Mouse (Mus musculus) kidney, embryonic 16.5 days (tissue): ENCODE measurements around the gene Lpcat2. TPM values are rescaled to one million over a fixed set of nuclear protein-coding genes. Genes with fewer than 3 reads are reported as not detected.

Source experiments
- ATAC-seq: fragments of 200-750 bp; cut with Nextera tagmentation; 2 replicates; pipeline ENCODE4 v1.8.0; 2017; ENCODE audit warnings: moderate TSS enrichment; ENCODE audit not compliant: low FRiP score, low TSS enrichment
- H3K27ac ChIP-seq: fragments of 300-500 bp; sonication (generic); 2 replicates; pipeline ENCODE4 v1.5.1; 2014; ENCODE audit warnings: low read length
- H3K27me3 ChIP-seq: fragments of 300-500 bp; sonication (generic); 2 replicates; pipeline ENCODE4 v1.6.1; 2014; ENCODE audit warnings: low read length, control low read depth, mixed read lengths; ENCODE audit not compliant: insufficient read depth
- H3K36me3 ChIP-seq: fragments of 300-500 bp; sonication (generic); 2 replicates; pipeline ENCODE4 v1.6.1; 2014; ENCODE audit warnings: low read length, control low read depth, mixed read lengths; ENCODE audit not compliant: insufficient read depth
- H3K4me1 ChIP-seq: fragments of 300-500 bp; sonication (generic); 2 replicates; pipeline ENCODE4 v1.6.1; 2014; ENCODE audit warnings: low read length, control low read depth, mixed read lengths; ENCODE audit not compliant: insufficient read depth
- H3K4me2 ChIP-seq: fragments of 300-500 bp; sonication (generic); replicated peaks from 2 replicates; pipeline ENCODE4 v1.6.1; 2014; ENCODE audit warnings: low read depth, low read length
- H3K4me3 ChIP-seq: fragments of 300-500 bp; sonication (generic); 2 replicates; pipeline ENCODE4 v1.5.1; 2014; ENCODE audit warnings: mild to moderate bottlenecking, low read length
- H3K9ac ChIP-seq: fragments of 300-500 bp; sonication (generic); replicated peaks from 2 replicates; pipeline ENCODE4 v1.6.1; 2014; ENCODE audit warnings: low read length
- H3K9me3 ChIP-seq: fragments of 300-500 bp; sonication (generic); 2 replicates; pipeline ENCODE4 v1.6.1; 2016; ENCODE audit warnings: low read length, control low read depth
- WGBS: fragments of 180-500 bp; shearing (Covaris S2); extraction: QIAGEN DNeasy Blood & Tissue Kit; methylation state at CpG from one replicate; pipeline ENCODE4 v1.1.7; 2014; 5-methylcytosine and 5-hydroxymethylcytosine counted together
- polyA plus RNA-seq: library from polyadenylated mRNA; unstranded; fragments of >200 nt; fragmentation: Nextera tagmentation; extraction: Ambion mirVana; gene quantifications from 2 replicates; pipeline ENCODE4 v1.2.1, GENCODE M21; 2015

The Lpcat2 gene
- polyA plus RNA-seq, 1 experiment from 2014 or later: 5.5 TPM

DNA sequence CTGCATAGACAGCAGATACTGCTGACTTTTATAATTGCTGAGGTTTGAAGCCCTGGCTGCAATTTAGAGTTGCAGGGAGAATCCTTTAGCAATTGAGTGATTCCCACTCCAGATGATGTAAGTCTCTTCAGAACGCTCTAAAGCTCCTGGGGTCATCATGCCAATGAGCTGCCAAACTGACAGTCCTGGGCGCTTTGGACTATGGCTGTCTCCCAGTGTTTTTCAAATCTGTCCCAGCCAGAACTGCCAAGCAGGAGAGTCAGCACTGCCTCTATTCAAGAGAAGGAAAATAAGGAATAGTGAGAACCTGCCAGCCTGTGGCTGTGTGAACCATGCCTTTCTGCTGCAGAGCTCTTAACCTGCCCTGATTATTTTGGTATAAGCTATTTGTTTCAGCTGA is 47.8 kb downstream of the Lpcat2 start:
- ATAC-seq: no peak
- no peak overlapping the region for H3K9ac ChIP-seq
- no peak overlapping the region for H3K4me2 ChIP-seq
- H3K4me3 ChIP-seq: no peak overlapping the region
- no peaks in the 10 kb centered on the region for H3K9me3 ChIP-seq
- H3K4me1 ChIP-seq: no peaks in the 10 kb centered on the region
- H3K27ac ChIP-seq: no peak overlapping the region
- H3K27me3 ChIP-seq: no peaks in the 10 kb centered on the region
- 80% methylated on average over 2 of the region's 2 CpGs for WGBS
- H3K36me3 ChIP-seq: no peaks in the 10 kb centered on the region

DNA sequence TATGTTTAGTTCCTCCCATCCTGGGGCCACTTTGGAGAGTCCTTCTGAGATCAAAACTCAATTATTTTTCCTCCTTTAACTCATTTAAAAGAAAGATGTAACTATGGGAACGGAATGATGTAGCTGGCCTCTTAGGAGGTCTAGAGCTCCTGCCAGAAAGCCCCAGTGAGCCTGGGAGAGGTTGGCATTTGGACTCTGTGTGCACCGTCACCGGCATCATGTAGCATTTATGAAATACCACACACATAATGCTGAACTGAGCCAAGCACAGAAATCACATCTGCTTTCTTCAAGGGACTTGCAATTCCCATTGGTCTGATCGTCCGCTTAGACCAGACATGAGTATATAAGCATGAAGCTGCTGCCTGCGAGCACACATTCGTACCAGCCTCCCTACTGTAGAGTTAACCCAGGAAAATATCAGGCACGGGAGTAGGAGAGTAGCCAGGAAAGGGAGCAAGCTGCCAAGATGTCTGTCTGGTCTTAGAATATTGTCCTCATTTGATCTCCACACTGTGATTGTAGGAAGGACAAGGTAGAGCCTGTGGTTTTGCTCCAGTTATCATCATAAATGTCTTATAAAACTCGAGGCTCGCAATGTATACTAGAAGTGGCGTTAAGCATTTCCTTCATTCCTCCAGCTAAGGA is 48.5 kb downstream of the Lpcat2 start:
- H3K27me3 ChIP-seq: no peaks in the 10 kb centered on the region
- H3K36me3 ChIP-seq: no peaks in the 10 kb centered on the region
- no peak overlapping the region for H3K27ac ChIP-seq
- 90% methylated on average over 11 of the region's 11 CpGs for WGBS
- no peak overlapping the region for H3K4me2 ChIP-seq
- no peak overlapping the region for H3K9ac ChIP-seq
- no peak for ATAC-seq
- no peaks in the 10 kb centered on the region for H3K4me1 ChIP-seq
- H3K9me3 ChIP-seq: no peaks in the 10 kb centered on the region
- no peak overlapping the region for H3K4me3 ChIP-seq

DNA sequence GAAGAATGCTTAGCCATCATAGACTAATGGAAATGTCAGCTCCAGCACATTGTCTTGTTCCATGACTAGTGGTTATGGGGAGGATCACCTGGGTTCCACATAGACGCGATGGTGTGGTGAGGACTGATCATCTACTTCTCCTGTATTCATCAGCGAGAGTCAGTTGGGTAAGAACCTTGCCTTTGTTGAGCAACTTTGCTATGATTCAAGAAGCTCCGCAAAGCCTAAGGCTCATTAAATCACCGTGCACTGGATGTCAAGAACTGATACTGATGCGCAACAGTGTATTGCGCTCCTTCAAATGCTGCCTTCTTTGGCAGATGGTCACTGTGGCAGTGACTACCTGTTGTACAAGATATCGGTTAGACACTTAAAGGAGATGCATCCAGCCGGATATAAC is 51.4 kb downstream of the Lpcat2 start:
- WGBS: 95% methylated on average over 9 of the region's 9 CpGs
- no peak overlapping the region for H3K4me2 ChIP-seq
- H3K4me3 ChIP-seq: no peak overlapping the region
- H3K4me1 ChIP-seq: no peaks in the 10 kb centered on the region
- H3K27me3 ChIP-seq: no peaks in the 10 kb centered on the region
- ATAC-seq: no peak
- no peaks in the 10 kb centered on the region for H3K9me3 ChIP-seq
- H3K36me3 ChIP-seq: no peaks in the 10 kb centered on the region
- no peak overlapping the region for H3K27ac ChIP-seq
- H3K9ac ChIP-seq: no peak overlapping the region

DNA sequence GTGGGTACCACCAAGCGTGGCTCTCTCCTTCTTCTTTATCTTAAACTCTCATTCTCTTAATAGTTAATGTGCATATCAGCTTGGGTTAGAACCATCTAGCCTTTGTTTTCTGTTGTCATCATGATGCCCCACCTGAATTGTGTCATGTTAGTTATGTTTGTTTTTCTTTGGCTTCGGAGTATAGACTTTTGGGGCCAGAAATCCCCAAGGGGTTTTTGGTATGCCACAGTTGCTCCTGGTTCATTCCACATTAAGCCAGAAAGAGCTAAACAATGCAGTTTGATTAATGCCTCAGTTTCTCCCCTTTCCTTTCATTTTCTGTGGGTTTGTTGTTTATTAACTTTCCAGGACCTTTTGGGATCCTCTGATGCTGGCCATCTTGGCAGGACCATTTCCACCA is 53.3 kb downstream of the Lpcat2 start:
- Histone ChIP-seq H3K36me3 (no peaks in the 10 kb centered on the region), H3K4me1 (no peaks in the 10 kb centered on the region), H3K27me3 (no peaks in the 10 kb centered on the region), H3K27ac (no peak overlapping the region), H3K4me3 (no peak overlapping the region), H3K9me3 (no peaks in the 10 kb centered on the region), H3K4me2 (no peak overlapping the region), H3K9ac (no peak overlapping the region)
- WGBS: 77% methylated on average over 2 of the region's 2 CpGs
- ATAC-seq: no peak

DNA sequence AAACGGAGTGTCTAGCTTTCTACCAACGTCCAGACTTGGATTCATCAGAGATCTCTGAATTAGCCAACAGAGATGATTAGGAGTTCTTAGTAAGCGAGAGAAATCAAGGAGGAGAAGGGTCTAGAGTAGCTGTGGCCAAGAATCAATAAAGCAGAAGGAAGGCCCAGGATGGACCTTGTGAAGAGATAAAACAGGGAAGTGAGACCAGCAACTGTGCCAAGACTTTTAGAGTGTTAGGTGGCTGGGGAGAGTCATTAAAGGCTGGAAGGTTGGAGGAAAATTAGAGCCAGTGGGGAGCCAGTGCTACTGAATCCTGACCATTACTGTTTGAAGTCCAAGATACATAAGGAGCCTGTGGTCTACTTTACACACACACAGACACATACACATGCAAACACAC is 56.3 kb downstream of the Lpcat2 start:
- H3K4me2 ChIP-seq: no peak overlapping the region
- H3K4me1 ChIP-seq: no peaks in the 10 kb centered on the region
- no peak overlapping the region for H3K9ac ChIP-seq
- no peak for ATAC-seq
- H3K36me3 ChIP-seq: no peaks in the 10 kb centered on the region
- H3K9me3 ChIP-seq: no peaks in the 10 kb centered on the region
- no peak overlapping the region for H3K27ac ChIP-seq
- H3K4me3 ChIP-seq: no peak overlapping the region
- WGBS: 86% methylated on average over 3 of the region's 3 CpGs
- H3K27me3 ChIP-seq: no peaks in the 10 kb centered on the region

DNA sequence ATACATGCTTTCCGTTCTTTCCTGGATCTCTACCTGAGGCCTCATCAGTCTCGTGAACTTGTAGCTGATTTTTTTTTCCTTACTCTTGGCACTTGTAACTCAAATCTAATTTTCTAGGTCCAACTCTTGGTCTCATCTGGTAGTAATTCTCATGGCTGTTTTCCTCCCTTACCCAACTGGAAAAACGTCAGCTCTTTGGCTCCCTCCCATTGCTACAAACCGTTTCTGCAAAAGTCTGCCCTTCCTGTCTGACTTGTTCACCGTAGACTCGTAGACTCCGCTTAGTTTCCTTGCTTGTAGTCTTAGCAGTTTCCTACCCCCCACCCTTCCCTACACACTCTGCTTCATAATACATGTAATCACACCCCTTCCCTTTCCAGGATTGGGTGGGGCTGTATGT is 58.3 kb downstream of the Lpcat2 start:
- H3K9me3 ChIP-seq: no peaks in the 10 kb centered on the region
- 81% methylated on average over 7 of the region's 7 CpGs for WGBS
- H3K9ac ChIP-seq: no peak overlapping the region
- H3K36me3 ChIP-seq: no peaks in the 10 kb centered on the region
- no peak overlapping the region for H3K4me3 ChIP-seq
- no peaks in the 10 kb centered on the region for H3K4me1 ChIP-seq
- H3K27ac ChIP-seq: no peak overlapping the region
- H3K4me2 ChIP-seq: no peak overlapping the region
- no peak for ATAC-seq
- no peaks in the 10 kb centered on the region for H3K27me3 ChIP-seq

DNA sequence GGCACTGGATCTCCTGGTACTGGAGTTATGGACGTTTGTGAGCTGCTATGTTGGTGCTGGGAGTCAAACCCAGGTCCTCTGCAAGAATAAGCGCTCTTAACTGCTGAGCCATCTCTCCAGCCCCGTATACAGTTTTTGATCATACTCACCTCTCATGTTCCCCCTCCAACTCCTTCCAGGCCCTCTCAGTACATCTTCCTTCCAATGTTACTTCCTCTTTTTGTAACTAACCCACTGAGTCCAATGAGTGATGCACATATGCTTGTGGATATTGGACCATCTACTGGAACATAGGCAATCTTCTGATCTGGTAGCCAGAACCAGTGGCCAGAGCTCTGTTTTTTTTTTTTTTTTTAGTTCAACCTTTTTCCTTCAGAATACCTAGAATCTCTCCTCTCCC is 60.9 kb downstream of the Lpcat2 start:
- Histone ChIP-seq H3K36me3 (no peaks in the 10 kb centered on the region), H3K9me3 (no peaks in the 10 kb centered on the region), H3K27ac (no peak overlapping the region), H3K9ac (no peak overlapping the region), H3K4me3 (no peak overlapping the region), H3K4me2 (no peak overlapping the region), H3K27me3 (no peaks in the 10 kb centered on the region), H3K4me1 (no peaks in the 10 kb centered on the region)
- 94% methylated on average over 3 of the region's 3 CpGs for WGBS
- ATAC-seq: no peak

DNA sequence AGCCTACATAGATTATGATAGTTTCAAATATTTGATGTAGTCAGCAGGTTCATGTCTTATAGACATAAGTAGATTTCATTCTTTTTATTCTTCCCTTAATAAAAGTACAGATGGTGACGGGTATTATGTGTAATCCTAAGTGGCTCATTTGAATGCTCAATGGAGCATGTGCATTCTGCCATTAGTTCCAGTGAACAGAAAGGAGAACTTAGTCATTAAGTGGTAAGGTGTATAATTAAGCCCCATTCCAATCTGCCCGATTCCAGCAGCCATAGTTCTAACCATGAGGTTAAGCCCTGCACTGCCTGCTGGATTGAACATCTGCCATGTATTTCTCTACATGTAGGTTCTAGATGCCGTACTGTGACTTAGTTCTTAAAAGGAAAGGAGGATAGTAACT is 66.6 kb downstream of the Lpcat2 start:
- H3K27ac ChIP-seq: no peak overlapping the region
- no peaks in the 10 kb centered on the region for H3K9me3 ChIP-seq
- H3K4me2 ChIP-seq: no peak overlapping the region
- no peaks in the 10 kb centered on the region for H3K4me1 ChIP-seq
- ATAC-seq: no peak
- 79% methylated on average over 3 of the region's 3 CpGs for WGBS
- no peak overlapping the region for H3K4me3 ChIP-seq
- no peaks in the 10 kb centered on the region for H3K27me3 ChIP-seq
- H3K36me3 ChIP-seq: no peaks in the 10 kb centered on the region
- no peak overlapping the region for H3K9ac ChIP-seq

DNA sequence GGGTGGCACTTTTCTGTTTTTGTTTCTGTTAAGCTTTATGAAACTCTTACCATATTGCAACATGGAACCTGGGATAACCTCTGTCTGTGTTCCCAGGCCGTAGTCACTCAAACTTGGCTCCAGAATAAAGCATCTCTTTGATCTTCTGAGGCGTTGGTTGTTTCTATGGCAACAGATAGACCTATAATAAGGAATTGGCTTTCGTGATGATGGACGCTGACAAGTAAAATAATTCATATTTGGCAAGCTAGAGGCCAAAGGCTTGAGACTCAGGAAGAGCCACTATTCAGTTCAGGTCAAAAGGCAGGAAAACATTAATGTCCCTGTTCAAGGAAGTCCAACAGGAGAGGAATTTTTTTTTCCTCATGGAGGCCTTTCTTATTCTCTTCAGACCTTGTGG is 73.8 kb downstream of the Lpcat2 start:
- no peak overlapping the region for H3K9ac ChIP-seq
- H3K4me3 ChIP-seq: no peak overlapping the region
- 71% methylated on average over 4 of the region's 4 CpGs for WGBS
- H3K4me1 ChIP-seq: no peaks in the 10 kb centered on the region
- ATAC-seq: no peak
- 0 out of 2 replicates have a peak, but pooled peaks cover 5% of the 10 kb centered on the region for H3K9me3 ChIP-seq
- H3K27me3 ChIP-seq: no peaks in the 10 kb centered on the region
- H3K36me3 ChIP-seq: no peaks in the 10 kb centered on the region
- no peak overlapping the region for H3K4me2 ChIP-seq
- no peak overlapping the region for H3K27ac ChIP-seq

DNA sequence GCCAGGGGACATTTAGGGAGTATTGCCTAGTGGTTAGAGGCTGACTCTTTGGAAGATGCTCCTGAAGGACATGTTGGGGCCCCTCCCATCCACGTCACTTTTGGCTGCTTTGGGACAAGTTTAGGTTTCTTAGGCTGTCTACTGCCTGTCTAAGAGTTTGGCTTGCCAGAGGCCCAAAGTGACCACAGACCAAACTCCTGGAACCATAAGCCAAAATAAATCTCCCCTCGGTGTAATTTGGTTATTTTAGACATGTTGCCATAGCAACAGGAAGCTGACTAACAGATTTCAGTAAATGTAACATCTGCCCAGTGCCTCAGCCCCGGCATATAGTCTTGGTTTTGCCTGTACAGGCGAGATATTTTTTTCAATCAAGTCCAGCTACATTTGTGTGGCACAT is 82.9 kb downstream of the Lpcat2 start:
- Histone ChIP-seq H3K27me3 (no peaks in the 10 kb centered on the region), H3K9me3 (no peaks in the 10 kb centered on the region), H3K4me1 (no peaks in the 10 kb centered on the region), H3K36me3 (no peaks in the 10 kb centered on the region), H3K9ac (no peak overlapping the region), H3K4me2 (no peak overlapping the region), H3K27ac (no peak overlapping the region), H3K4me3 (no peak overlapping the region)
- WGBS: 74% methylated on average over 4 of the region's 4 CpGs
- ATAC-seq: no peak
